Mouse (Mus musculus): ENCODE results near the gene Fermt2. TPM values are rescaled to one million over a fixed set of nuclear protein-coding genes. Genes with fewer than 3 reads are reported as not detected.

The Fermt2 gene
- polyA plus RNA-seq, 1 experiment = 19.3 TPM

- H3K4me1 ChIP-seq (ENCODE audit: control insufficient read depth, insufficient read depth, low read length) = no peaks in the 10 kb centered on the region; the same call in 1 of the 2 replicates
- WGBS = 7% methylated on average over 5 of the region's 5 CpGs
- no peak for TF ChIP-seq POLR2A (IDR thresholded peaks at IDR 0.05; ENCODE audit: borderline replicate concordance, control insufficient read depth, low read depth, low read length)
- TF ChIP-seq CTCF (IDR thresholded peaks at IDR 0.05; ENCODE audit: control insufficient read depth, insufficient read depth, low read length) = 0 out of 2 replicates have a peak, but pooled peaks have one; percentile 14
Observed at GRCm38 (mm10) chr14:45423220-45423619, 106.7 kb downstream of the Fermt2 start.

GRCm38 (mm10) chr14:45422371-45422770 lies 107.5 kb downstream of the Fermt2 start:
- H3K4me3 ChIP-seq (replicated peaks; ENCODE audit: control insufficient read depth, low read depth, low read length) = no peak overlapping the region
- TF ChIP-seq CTCF (IDR thresholded peaks at IDR 0.05; ENCODE audit: control insufficient read depth, insufficient read depth, low read length) (no peak), POLR2A (IDR thresholded peaks at IDR 0.05; ENCODE audit: borderline replicate concordance, control insufficient read depth, low read depth, low read length) (no peak)
- no peak overlapping the region for H3K27ac ChIP-seq (ENCODE audit: control insufficient read depth, insufficient read depth, low read depth, low read length, poor library complexity)
- no peaks in the 10 kb centered on the region; the same call in 1 of the 2 replicates for H3K4me1 ChIP-seq (ENCODE audit: control insufficient read depth, insufficient read depth, low read length)
- WGBS = 50% methylated on average over 4 of the region's 4 CpGs

More at GRCm38 (mm10) chr14:45423220-45423619, 106.7 kb downstream of the Fermt2 start:
- Histone ChIP-seq H3K27ac (ENCODE audit: control insufficient read depth, insufficient read depth, low read depth, low read length, poor library complexity) (no peak overlapping the region), H3K4me3 (replicated peaks; ENCODE audit: control insufficient read depth, low read depth, low read length) (no peak overlapping the region)

- WGBS = 71% methylated on average over 4 of the region's 4 CpGs
- TF ChIP-seq CTCF (IDR thresholded peaks at IDR 0.05; ENCODE audit: control insufficient read depth, insufficient read depth, low read length) (no peak), POLR2A (IDR thresholded peaks at IDR 0.05; ENCODE audit: borderline replicate concordance, control insufficient read depth, low read depth, low read length) (no peak)
- Histone ChIP-seq H3K4me3 (replicated peaks; ENCODE audit: control insufficient read depth, low read depth, low read length) (no peak overlapping the region), H3K27ac (ENCODE audit: control insufficient read depth, insufficient read depth, low read depth, low read length, poor library complexity) (no peak overlapping the region), H3K4me1 (ENCODE audit: control insufficient read depth, insufficient read depth, low read length) (no peaks in the 10 kb centered on the region)
Observed at GRCm38 (mm10) chr14:45419323-45419722, 110.6 kb downstream of the Fermt2 start.

- TF ChIP-seq POLR2A (IDR thresholded peaks at IDR 0.05; ENCODE audit: borderline replicate concordance, control insufficient read depth, low read depth, low read length) = no peak
- no peak for TF ChIP-seq CTCF (IDR thresholded peaks at IDR 0.05; ENCODE audit: control insufficient read depth, insufficient read depth, low read length)
- no peak overlapping the region for H3K27ac ChIP-seq (ENCODE audit: control insufficient read depth, insufficient read depth, low read depth, low read length, poor library complexity)
- H3K4me3 ChIP-seq (replicated peaks; ENCODE audit: control insufficient read depth, low read depth, low read length) = no peak overlapping the region
- 77% methylated on average over 3 of the region's 3 CpGs for WGBS
- no peaks in the 10 kb centered on the region for H3K4me1 ChIP-seq (ENCODE audit: control insufficient read depth, insufficient read depth, low read length)
Observed at GRCm38 (mm10) chr14:45418553-45418952, 111.4 kb downstream of the Fermt2 start.

- no peak for TF ChIP-seq CTCF (IDR thresholded peaks at IDR 0.05; ENCODE audit: control insufficient read depth, insufficient read depth, low read length)
- TF ChIP-seq POLR2A (IDR thresholded peaks at IDR 0.05; ENCODE audit: borderline replicate concordance, control insufficient read depth, low read depth, low read length) = no peak
- H3K4me1 ChIP-seq (ENCODE audit: control insufficient read depth, insufficient read depth, low read length) = no peaks in the 10 kb centered on the region
- no peak overlapping the region for H3K27ac ChIP-seq (ENCODE audit: control insufficient read depth, insufficient read depth, low read depth, low read length, poor library complexity)
- H3K4me3 ChIP-seq (replicated peaks; ENCODE audit: control insufficient read depth, low read depth, low read length) = no peak overlapping the region
- 72% methylated on average over 4 of the region's 4 CpGs for WGBS
Observed at GRCm38 (mm10) chr14:45416265-45416664, 113.7 kb downstream of the Fermt2 start.

Other genes with a start within 250 kb of the Fermt2 start
- gene Ero1l, start 211.3 kb downstream of the Fermt2 start, polyA plus RNA-seq (2011; ENCODE audit: insufficient read depth, insufficient read length, low replicate concordance, missing spikeins) = 14.1 and 21.2 TPM in 2 replicates
- 84.3 and 171 TPM in 2 replicates for gene Psmc6, start 200.3 kb downstream of the Fermt2 start, polyA plus RNA-seq (2011; ENCODE audit: insufficient read depth, insufficient read length, low replicate concordance, missing spikeins)
- gene Styx, start 179.0 kb downstream of the Fermt2 start, polyA plus RNA-seq (2011; ENCODE audit: insufficient read depth, insufficient read length, low replicate concordance, missing spikeins) = 3.5 and 3.8 TPM in 2 replicates
- gene Gnpnat1, start 125.2 kb downstream of the Fermt2 start, polyA plus RNA-seq (2011; ENCODE audit: insufficient read depth, insufficient read length, low replicate concordance, missing spikeins) = 9.9 and 16.2 TPM in 2 replicates
- 18.8 and 26.4 TPM in 2 replicates for gene Ddhd1, start 128.0 kb upstream of the Fermt2 start, polyA plus RNA-seq (2011; ENCODE audit: insufficient read depth, insufficient read length, low replicate concordance, missing spikeins)